Mouse (Mus musculus) G1E (cell line): ENCODE results near the gene Gm11214.

Experiments
- CTCF ChIP-seq: IDR thresholded peaks from 2 replicates; pipeline ENCODE4 v1.5.1; 2012; ENCODE audit warnings: low read depth, low read length, inconsistent platforms, mixed read lengths
- GATA1 ChIP-seq: IDR thresholded peaks from 2 replicates; pipeline ENCODE4 v1.6.1; 2012; ENCODE audit warnings: borderline replicate concordance, low read length, inconsistent platforms, mixed read lengths
- TAL1 ChIP-seq: conservative IDR thresholded peaks from 2 replicates; pipeline ENCODE4 v1.6.1; 2012; ENCODE audit warnings: low read depth, low read length, inconsistent platforms, mixed read lengths

GRCm38 (mm10) chr4:63683716-63684115, 20.5 kb upstream of the Gm11214 start:
- no peak for TF ChIP-seq CTCF
- no peak for TF ChIP-seq TAL1
- no peak for TF ChIP-seq GATA1
